Mouse (Mus musculus) C2C12 (cell line): ENCODE data around the gene Prkar2b. TPM values are rescaled to one million over a fixed set of nuclear protein-coding genes. Genes with fewer than 3 reads are reported as not detected.

Source experiments
- H3K27me3 ChIP-seq: one replicate; pipeline ENCODE4 v1.6.1; 2011; ENCODE audit not compliant: control insufficient read depth, insufficient read depth, insufficient read length
- H3K36me3 ChIP-seq: one replicate; pipeline ENCODE4 v1.6.1; 2011; ENCODE audit not compliant: control insufficient read depth, insufficient read depth
- H3K4me3 ChIP-seq: one replicate; pipeline ENCODE4 v1.5.1; 2011; ENCODE audit warnings: mild to moderate bottlenecking, control low read depth; ENCODE audit not compliant: poor library complexity, insufficient read depth, severe bottlenecking
- H3K79me2 ChIP-seq: one replicate; pipeline ENCODE4 v1.6.1; 2011; ENCODE audit not compliant: control insufficient read depth, insufficient read depth
- H3K79me3 ChIP-seq: one replicate; pipeline ENCODE4 v1.6.1; 2011; ENCODE audit warnings: low read depth, control low read depth
- H3ac ChIP-seq: one replicate; pipeline ENCODE3; 2011; ENCODE audit warnings: low read depth; ENCODE audit not compliant: control insufficient read depth, insufficient read length
- CEBPB ChIP-seq: IDR thresholded peaks from one replicate; pipeline ENCODE4 v1.6.1; 2011; ENCODE audit warnings: low read depth, mild to moderate bottlenecking, control low read depth, moderate library complexity
- CTCF ChIP-seq: IDR thresholded peaks from one replicate; pipeline ENCODE4 v1.5.1; 2011; ENCODE audit not compliant: control insufficient read depth, insufficient read depth, insufficient read length
- FOSL1 ChIP-seq: IDR thresholded peaks from one replicate; pipeline ENCODE4 v1.8.0; 2011; ENCODE audit warnings: mild to moderate bottlenecking, low read length; ENCODE audit not compliant: poor library complexity, insufficient read depth, severe bottlenecking
- MAX ChIP-seq: IDR thresholded peaks from one replicate; pipeline ENCODE4 v1.6.1; 2011; ENCODE audit warnings: mild to moderate bottlenecking, control low read depth
- MYOD1 ChIP-seq: IDR thresholded peaks from one replicate; pipeline ENCODE4 v1.6.1; 2011; ENCODE audit warnings: low read depth; ENCODE audit not compliant: control insufficient read depth, insufficient read length
- MYOG ChIP-seq: IDR thresholded peaks from one replicate; pipeline ENCODE4 v1.6.1; 2011; ENCODE audit not compliant: control insufficient read depth, insufficient read length; ENCODE audit errors: extremely low read depth
- USF1 ChIP-seq: IDR thresholded peaks from one replicate; pipeline ENCODE4 v1.6.1; 2011; ENCODE audit warnings: low read depth, mild to moderate bottlenecking, control low read depth, moderate library complexity
- polyA plus RNA-seq: library from polyadenylated mRNA; unstranded; fragments of >200 nt; fragmentation: generic; extraction: Trizol; gene quantifications from one replicate; pipeline ENCODE4 v1.2.1, GENCODE M21; 2012; ENCODE audit warnings: missing spikeins

Gene Prkar2b
- polyA plus RNA-seq, 1 experiment, result 33.1 TPM

GRCm38 (mm10) chr12:31990575-31990974 lies 70.5 kb downstream of the Prkar2b start:
- H3K36me3 ChIP-seq, result peaks cover 29% of the 10 kb centered on the region
- no peak overlapping the region for H3K4me3 ChIP-seq
- peaks cover 9% of the 10 kb centered on the region for H3K79me3 ChIP-seq
- TF ChIP-seq MAX (no peak), USF1 (no peak), CEBPB (no peak), CTCF (no peak), FOSL1 (no peak), MYOG (no peak), MYOD1 (no peak)
- no peak overlapping the region for H3ac ChIP-seq
- peaks cover 21% of the 10 kb centered on the region for H3K79me2 ChIP-seq
- H3K27me3 ChIP-seq, result no peaks in the 10 kb centered on the region

GRCm38 (mm10) chr12:31989726-31990125 lies 71.4 kb downstream of the Prkar2b start:
- TF ChIP-seq USF1 (no peak), MYOD1 (no peak), MAX (no peak), CTCF (no peak), MYOG (no peak), CEBPB (no peak), FOSL1 (no peak)
- H3K79me2 ChIP-seq, result peaks cover 13% of the 10 kb centered on the region

GRCm38 (mm10) chr12:31986463-31986862 lies 74.6 kb downstream of the Prkar2b start:
- Histone ChIP-seq H3ac (no peak overlapping the region), H3K4me3 (no peak overlapping the region), H3K27me3 (no peaks in the 10 kb centered on the region), H3K79me2 (no peaks in the 10 kb centered on the region), H3K79me3 (peaks cover 1% of the 10 kb centered on the region), H3K36me3 (peaks cover 35% of the 10 kb centered on the region)
- no peak for TF ChIP-seq MYOD1
- TF ChIP-seq MAX, result no peak
- no peak for TF ChIP-seq USF1
- no peak for TF ChIP-seq FOSL1
- TF ChIP-seq MYOG, result no peak
- TF ChIP-seq CTCF, result no peak

More at GRCm38 (mm10) chr12:31989726-31990125, 71.4 kb downstream of the Prkar2b start:
- Histone ChIP-seq H3K4me3 (no peak overlapping the region), H3K36me3 (peaks cover 32% of the 10 kb centered on the region), H3K27me3 (no peaks in the 10 kb centered on the region), H3ac (no peak overlapping the region), H3K79me3 (peaks cover 6% of the 10 kb centered on the region)

GRCm38 (mm10) chr12:31985738-31986137 lies 75.4 kb downstream of the Prkar2b start:
- TF ChIP-seq CTCF (no peak), MYOG (no peak), USF1 (no peak), CEBPB (no peak), MYOD1 (no peak), FOSL1 (no peak), MAX (no peak)
- H3ac ChIP-seq, result no peak overlapping the region

DNA sequence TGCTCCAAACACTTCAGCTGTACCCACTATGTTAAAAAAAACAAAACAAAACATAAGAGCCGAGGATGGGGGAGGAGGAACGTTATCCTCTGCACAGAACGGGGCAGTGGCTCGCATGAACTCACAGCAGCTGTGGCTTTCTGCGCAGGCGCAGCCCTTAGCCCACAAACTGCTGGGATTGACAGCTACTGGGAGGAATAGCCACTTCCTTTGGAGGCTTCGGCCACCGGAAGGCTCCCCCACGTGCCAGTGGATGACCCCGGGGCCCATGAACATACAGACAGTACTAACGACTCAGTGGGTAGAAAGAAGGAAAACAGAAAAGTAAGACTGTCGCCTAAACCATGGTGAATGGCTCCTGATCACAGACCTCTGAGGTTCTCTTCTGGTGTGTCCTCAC lies 76.4 kb downstream of the Prkar2b start:
- no peak for TF ChIP-seq CEBPB
- TF ChIP-seq MYOG, result no peak
- no peak for TF ChIP-seq USF1
- TF ChIP-seq MAX, result no peak
- no peak for TF ChIP-seq CTCF
- no peak for TF ChIP-seq MYOD1
- TF ChIP-seq FOSL1, result no peak
- H3ac ChIP-seq, result no peak overlapping the region

More at GRCm38 (mm10) chr12:31985738-31986137, 75.4 kb downstream of the Prkar2b start:
- no peaks in the 10 kb centered on the region for H3K79me2 ChIP-seq
- H3K36me3 ChIP-seq, result peaks cover 30% of the 10 kb centered on the region
- H3K27me3 ChIP-seq, result no peaks in the 10 kb centered on the region
- H3K79me3 ChIP-seq, result no peaks in the 10 kb centered on the region
- H3K4me3 ChIP-seq, result no peak overlapping the region

GRCm38 (mm10) chr12:31984206-31984605 lies 76.9 kb downstream of the Prkar2b start:
- TF ChIP-seq MYOD1 (no peak), CTCF (no peak), USF1 (no peak), MAX (no peak), MYOG (no peak), FOSL1 (no peak), CEBPB (no peak)
- Histone ChIP-seq H3K79me3 (no peaks in the 10 kb centered on the region), H3K79me2 (no peaks in the 10 kb centered on the region), H3K4me3 (no peak overlapping the region), H3K36me3 (peaks cover 30% of the 10 kb centered on the region), H3K27me3 (no peaks in the 10 kb centered on the region), H3ac (no peak overlapping the region)

More for the DNA sequence above, 76.4 kb downstream of the Prkar2b start:
- Histone ChIP-seq H3K27me3 (no peaks in the 10 kb centered on the region), H3K4me3 (no peak overlapping the region), H3K79me3 (no peaks in the 10 kb centered on the region), H3K36me3 (peaks cover 30% of the 10 kb centered on the region), H3K79me2 (no peaks in the 10 kb centered on the region)
